Mouse (Mus musculus) kidney, postnatal 36 days (tissue): Measurements from ENCODE around the gene Tspyl4.
A peak's percentile ranks its signal among the peaks of the same experiment; 100 is the strongest.
"Not testable (repeated sequence)": the region's sequence is repeated elsewhere in the genome, so short reads cannot be mapped to it uniquely, and the experiment has no call there.

Source experiments
- DNase-seq, 2 experiments: peaks; one replicate each; pipeline ENCODE4 v3.0.0; 2021 to 2022; ENCODE audit warnings: mixed read lengths in 2 of 2

The Tspyl4 gene

DNA sequence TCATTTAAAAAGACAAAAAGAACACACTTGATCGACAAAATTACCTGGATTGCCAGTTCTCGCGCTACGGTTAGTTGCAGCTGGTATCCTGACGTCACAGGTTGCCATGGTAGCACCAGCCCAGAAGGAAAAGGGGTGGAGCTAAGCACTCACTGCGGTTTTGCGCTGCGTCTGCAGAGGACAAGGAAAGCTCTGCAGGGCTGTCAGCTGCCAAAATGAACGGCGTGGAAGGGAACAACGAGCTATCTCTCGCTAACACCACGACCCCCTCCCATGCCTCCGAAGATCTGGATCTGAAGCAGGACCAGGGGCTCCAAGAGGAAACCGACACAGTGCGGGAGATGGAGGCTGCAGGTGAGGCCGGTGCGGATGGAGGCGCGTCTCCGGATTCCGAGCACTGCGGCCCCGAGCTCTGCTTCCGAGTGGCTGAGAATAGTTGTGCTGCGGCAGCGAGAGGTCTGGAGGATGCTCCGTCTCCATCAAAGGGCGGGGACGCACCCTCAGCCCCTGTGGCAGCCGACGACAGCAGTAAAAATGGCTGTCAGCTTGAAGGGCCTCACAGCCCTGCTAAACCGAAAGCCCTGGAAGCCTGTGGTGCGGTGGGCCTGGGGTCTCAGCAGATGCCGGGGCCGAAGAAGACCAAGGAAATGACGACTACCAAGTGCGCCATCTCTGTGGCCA lies at the start of gene Tspyl4:
Gene Tspyl4, plus strand, starts transcription at position 144 of the 681 bp plus-strand sequence.
- DNase-seq = peak; percentile 96 to 97

DNA sequence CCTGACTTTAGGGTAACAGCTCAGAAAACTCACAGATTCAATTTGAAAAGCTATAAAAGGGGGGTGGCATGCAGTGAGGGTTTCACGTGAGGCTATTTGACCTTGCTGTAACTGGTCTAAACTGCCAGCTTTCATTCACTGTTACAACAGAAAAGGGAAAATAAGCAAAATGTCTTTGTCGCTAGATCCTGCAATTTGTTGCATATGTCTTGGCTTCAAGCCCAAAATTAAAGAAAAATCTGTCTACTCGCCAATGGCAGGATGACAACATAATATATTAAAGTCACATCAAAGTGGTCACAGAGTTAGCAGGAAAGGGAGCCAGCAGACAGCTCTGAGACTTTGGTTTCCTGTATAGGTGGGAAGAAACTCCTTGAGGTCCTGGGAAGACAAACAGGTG lies 49.5 kb upstream of the Tspyl4 start:
- no peak for DNase-seq

GRCm38 (mm10) chr10:34249594-34249993 lies 47.6 kb upstream of the Tspyl4 start:
- DNase-seq = no peak

- DNase-seq = not testable (repeated sequence)
Observed at GRCm38 (mm10) chr10:34252833-34253232, 44.4 kb upstream of the Tspyl4 start.

GRCm38 (mm10) chr10:34265106-34265505 lies 32.1 kb upstream of the Tspyl4 start:
- DNase-seq = no peak

DNA sequence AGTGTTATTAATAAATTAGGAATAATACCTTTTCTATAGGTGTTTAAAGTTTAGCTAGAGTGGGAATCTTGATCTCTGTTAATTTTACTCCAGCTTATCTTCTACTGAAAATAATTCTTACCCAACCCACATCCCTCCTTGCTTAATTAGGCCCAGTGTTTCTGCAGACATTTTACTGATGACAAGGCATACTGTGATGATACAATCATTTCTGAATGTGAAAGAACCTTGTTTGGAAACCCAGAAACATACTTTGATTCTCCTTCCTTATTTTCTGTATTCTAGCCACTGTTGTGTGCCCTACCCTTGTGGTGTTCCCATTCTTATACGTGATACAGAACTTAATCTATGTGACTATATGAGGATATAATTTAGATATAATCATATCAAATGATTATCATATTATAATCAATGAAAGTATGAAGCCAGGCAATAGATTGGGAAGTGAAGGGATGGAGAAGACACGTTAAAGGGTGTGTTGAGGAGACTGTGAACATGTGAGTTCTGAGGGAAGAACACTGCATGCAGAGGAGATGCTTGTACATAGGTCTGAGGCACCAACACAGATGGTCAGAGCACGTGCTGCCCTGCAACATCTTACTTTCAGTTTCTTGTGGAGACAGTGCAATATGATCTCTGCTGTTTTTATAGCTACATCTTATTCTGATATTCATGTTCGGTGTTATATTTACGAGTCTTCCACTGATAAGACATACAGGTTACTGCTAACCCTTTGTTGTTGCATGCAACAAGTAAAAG lies 29.8 kb upstream of the Tspyl4 start:
- no peak for DNase-seq

GRCm38 (mm10) chr10:34271681-34272080 lies 25.6 kb upstream of the Tspyl4 start:
- no peak for DNase-seq

DNA sequence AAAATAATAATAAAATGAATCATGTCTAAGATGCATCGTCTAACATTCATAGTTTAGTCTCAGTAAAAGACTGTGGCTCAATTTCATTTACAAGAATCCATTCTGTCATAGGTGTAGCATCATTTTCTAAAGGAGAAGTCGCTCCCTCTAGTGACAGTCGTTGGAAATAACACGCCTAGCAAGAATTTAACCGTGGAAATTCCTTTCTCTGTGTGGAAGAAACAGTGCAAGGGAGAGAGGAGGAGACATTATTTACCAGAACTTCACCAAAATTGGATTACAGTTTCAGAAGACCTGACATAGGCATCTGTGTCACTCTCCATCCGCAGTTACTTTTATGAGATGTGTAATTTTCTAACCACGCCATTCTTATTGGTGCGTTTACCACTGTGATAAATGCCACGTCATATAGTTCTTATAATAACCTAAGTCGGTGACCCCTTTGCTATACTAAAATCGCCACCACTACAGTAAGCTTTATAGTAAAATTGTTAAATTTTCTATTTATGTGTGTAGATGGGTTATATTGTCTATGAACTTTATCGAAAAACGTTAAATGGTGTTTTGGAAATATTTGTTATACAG lies 16.6 kb upstream of the Tspyl4 start:
- DNase-seq = peak; percentile 62 to 68

DNA sequence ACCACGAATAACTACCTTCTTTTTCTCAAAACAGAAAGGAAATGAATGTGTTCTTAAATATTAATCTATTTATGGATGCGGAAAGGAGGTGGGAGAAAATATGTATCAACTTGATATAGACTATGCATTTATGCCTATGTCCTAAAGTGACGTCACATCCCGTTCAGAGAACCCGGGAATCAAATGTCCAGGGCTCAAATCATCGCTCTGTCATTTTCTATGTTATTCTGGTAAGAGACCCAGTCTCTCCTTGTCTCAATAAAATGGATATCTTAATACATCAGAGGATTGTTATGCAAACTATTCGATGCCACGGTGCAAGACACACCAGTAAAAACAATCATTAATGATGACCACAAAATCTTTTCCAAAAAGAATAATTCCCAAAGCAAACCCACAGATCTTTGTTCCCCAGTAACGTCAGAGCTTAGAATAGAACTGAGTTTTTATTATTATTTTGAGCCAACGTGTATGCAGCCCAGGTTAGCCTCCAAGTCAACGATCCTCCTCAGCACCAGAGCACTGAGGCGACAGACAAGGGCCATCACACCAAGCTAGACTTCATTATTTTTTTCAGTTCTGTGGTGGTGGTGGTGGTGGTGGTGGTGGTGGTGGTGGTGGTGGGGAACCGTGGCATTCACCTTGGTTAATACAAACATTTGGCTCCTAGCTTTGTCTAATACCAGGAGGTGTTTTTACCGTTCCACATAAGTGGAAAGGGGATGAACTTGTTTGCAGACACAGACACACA lies 15.9 kb upstream of the Tspyl4 start:
- DNase-seq = no peak

DNA sequence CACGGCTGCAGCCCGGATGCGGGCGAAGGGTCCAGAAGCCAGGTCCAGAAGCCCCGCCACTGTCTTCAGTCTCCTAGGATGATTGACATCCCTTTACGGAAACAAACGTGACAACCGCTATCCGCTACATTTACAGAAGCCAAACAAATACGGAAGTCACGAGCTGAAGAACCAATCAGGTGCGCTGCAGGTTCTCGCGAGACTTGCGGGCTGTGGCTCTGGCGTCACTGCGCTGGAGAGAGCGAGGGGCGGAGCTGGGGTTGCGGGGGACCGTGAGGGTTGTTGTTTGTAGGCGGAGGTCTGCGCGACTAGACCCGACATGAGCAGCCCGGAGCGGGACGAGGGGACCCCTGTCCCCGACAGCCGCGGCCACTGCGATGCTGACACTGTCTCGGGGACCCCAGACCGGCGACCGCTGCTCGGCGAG lies 15.3 kb upstream of the Tspyl4 start, which contains the start of gene Tspyl1:
Gene Tspyl1, plus strand, starts transcription at position 229 of the 427 bp plus-strand sequence.
- DNase-seq = peak; percentile 99

- peak; percentile 73 to 85 for DNase-seq
Observed at GRCm38 (mm10) chr10:34282420-34283238, 14.6 kb upstream of the Tspyl4 start.

GRCm38 (mm10) chr10:34296911-34297298 lies 337 bp upstream of the Tspyl4 start:
- DNase-seq = no peak

GRCm38 (mm10) chr10:34297980-34298753 lies 925 bp downstream of the Tspyl4 start:
- peak in 1 of 2 experiments; percentile 14 for DNase-seq

GRCm38 (mm10) chr10:34300368-34300767 lies 3.1 kb downstream of the Tspyl4 start:
- no peak for DNase-seq

DNA sequence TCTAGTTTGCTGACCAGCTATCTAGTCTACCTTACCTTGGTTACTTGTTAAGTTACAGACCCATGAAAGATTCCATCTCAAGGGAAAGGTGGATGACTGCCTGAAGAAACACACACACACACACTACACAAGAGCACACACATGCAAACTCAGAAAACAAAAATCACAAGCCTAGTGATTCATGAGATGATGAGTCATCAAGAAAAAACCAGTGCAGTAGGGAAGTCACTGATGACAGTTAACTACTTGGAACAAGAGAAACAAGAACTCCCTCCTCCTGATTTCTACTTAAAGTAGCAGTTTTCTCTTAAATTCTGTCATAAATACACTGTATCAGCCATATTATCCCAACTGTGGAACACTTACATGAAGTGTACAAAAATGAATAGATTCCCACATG lies 9.8 kb downstream of the Tspyl4 start:
- no peak for DNase-seq

- no peak for DNase-seq
Observed at GRCm38 (mm10) chr10:34309915-34310685, 12.9 kb downstream of the Tspyl4 start.

DNA sequence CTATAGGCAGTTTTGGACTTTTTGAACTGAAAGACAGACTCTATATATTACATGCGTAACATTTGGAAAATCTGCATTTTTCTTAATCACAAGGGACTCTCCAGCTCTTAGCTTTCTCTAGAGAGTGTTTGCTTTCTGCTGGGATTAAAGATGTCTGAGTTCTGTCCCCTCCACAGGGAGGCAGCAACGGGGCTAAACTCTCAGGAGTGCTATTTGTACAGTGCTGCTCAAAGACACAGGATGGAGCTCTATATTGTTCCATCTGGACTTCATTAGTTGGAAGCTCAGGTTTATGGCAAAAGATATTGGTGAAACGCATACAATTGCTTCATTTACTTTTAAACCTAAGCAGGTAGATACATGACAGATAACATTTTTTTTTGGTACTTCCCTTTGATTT lies 15.3 kb downstream of the Tspyl4 start:
- DNase-seq = no peak

DNA sequence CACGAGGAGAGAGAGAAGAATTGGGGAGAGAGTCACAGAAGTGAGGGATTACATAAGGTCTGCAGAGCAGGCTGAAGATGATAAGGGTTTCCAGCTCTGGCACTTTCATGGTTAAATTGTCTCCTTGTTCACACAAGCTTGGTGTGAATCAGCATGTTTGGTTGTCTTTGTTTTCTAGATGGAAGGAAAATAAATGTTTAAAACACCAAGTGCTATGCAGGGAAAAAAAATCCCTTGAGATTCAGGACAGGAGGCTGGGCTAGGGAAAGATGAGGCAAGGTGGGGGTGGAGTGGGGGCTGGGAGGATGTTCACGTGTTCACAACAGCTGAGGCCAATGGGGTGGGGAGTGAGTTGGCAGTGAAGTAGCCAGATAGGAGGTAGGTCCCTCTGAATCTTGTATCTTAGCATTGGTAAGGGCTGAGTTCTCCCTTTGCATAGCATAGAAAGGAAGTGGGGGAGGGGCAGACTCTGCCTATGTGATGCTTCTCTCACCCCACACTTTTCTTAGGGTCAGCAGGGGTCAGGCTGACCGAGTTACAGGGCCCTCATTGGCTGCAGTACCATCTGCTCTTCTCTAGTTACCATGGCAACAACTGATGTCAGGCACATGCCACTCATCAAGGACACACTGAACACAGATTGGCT lies 19.5 kb downstream of the Tspyl4 start:
- DNase-seq = no peak

- no peak for DNase-seq
Observed at GRCm38 (mm10) chr10:34317217-34317606, 20.0 kb downstream of the Tspyl4 start.

GRCm38 (mm10) chr10:34320809-34321208 lies 23.6 kb downstream of the Tspyl4 start:
- DNase-seq = no peak
